Mouse (Mus musculus): Measurements from ENCODE around the gene Dnah1. TPM values are rescaled to one million over a fixed set of nuclear protein-coding genes. Genes with fewer than 3 reads are reported as not detected.

Dnah1 gene
- polyA plus RNA-seq, 1 experiment: not detected

- no peak overlapping the region for H3K4me3 ChIP-seq (ENCODE audit: insufficient read depth, low read length)
- TF ChIP-seq POLR2A (IDR thresholded peaks at IDR 0.05; ENCODE audit: borderline replicate concordance, low read depth, low read length) (no peak), CTCF (IDR thresholded peaks at IDR 0.05; ENCODE audit: low read depth, low read length) (no peak)
- no peak overlapping the region for H3K27ac ChIP-seq (ENCODE audit: insufficient read depth, low read depth, low read length)
- peaks cover 10% of the 10 kb centered on the region for H3K4me1 ChIP-seq (ENCODE audit: control insufficient read depth, insufficient read depth, low read length)
Observed at GRCm38 (mm10) chr14:31228234-31228633, 95.5 kb downstream of the Dnah1 start.

- Histone ChIP-seq H3K4me1 (ENCODE audit: control insufficient read depth, insufficient read depth, low read length) (peaks cover 1% of the 10 kb centered on the region), H3K27ac (ENCODE audit: insufficient read depth, low read depth, low read length) (no peak overlapping the region), H3K4me3 (ENCODE audit: insufficient read depth, low read length) (no peak overlapping the region)
- TF ChIP-seq CTCF (IDR thresholded peaks at IDR 0.05; ENCODE audit: low read depth, low read length) (no peak), POLR2A (IDR thresholded peaks at IDR 0.05; ENCODE audit: borderline replicate concordance, low read depth, low read length) (no peak)
Observed at GRCm38 (mm10) chr14:31226978-31227377, 96.7 kb downstream of the Dnah1 start.

DNA sequence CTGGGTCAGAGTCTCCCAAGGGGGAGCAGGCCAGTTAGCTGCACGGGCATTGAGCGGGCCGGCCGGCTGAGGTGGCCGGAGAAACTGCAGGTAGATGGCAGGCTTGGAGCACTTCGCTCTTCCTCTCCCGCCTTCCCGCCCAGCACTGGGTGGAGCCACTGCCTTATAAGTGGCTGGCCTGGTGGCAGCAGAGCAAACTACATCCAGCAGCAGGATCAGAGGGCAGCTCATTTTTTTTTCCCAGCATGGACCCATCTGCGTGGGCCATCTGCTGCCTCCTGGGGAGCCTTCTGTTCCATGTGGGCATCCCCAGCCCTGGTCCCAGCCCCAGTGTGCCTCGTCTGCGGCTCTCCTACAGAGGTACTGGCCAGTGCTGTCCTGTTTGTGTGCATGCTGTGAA, 106.0 kb downstream of the Dnah1 start, which contains the start of gene Sema3g:
Gene Sema3g (plus strand): TSS at position 195 of the 400 bp plus-strand sequence.
- H3K4me3 ChIP-seq (ENCODE audit: insufficient read depth, low read length): no peak within 1 kb of the TSS
- H3K27ac ChIP-seq (ENCODE audit: insufficient read depth, low read depth, low read length): no peak within 1 kb of the TSS

DNA sequence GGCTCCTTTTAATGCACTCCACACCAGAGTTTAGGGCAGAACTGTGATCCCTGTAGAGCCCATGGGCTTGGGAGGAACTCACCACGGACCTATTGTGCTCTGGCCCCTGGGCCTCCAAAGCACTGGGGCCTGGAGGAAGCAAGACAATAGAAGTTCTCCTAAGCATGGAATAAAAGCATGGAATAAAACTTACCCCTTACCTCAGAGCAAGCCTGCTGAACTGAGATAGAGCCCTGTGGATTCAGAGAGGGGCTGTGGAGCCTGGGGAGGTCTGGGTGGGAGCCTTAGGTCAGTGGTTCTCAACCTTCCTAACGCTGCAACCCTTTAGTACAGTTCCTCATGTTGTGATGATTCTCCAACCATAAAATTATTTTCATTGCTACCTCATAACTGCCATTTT, 106.8 kb downstream of the Dnah1 start, which contains the start of gene Nisch:
Gene Nisch (minus strand): TSS at position 101 of the 400 bp plus-strand sequence.
- no peaks in the 10 kb centered on the region for H3K4me1 ChIP-seq (ENCODE audit: control insufficient read depth, insufficient read depth, low read length)
- H3K4me3 ChIP-seq (ENCODE audit: insufficient read depth, low read length): no peak within 1 kb of the TSS
- TF ChIP-seq POLR2A (IDR thresholded peaks at IDR 0.05; ENCODE audit: borderline replicate concordance, low read depth, low read length): no peak
- no peak for TF ChIP-seq CTCF (IDR thresholded peaks at IDR 0.05; ENCODE audit: low read depth, low read length)
- no peak within 1 kb of the TSS for H3K27ac ChIP-seq (ENCODE audit: insufficient read depth, low read depth, low read length)

More for the DNA sequence above, 106.0 kb downstream of the Dnah1 start, which contains the start of gene Sema3g:
- TF ChIP-seq POLR2A (IDR thresholded peaks at IDR 0.05; ENCODE audit: borderline replicate concordance, low read depth, low read length) (no peak), CTCF (IDR thresholded peaks at IDR 0.05; ENCODE audit: low read depth, low read length) (no peak)
- no peaks in the 10 kb centered on the region for H3K4me1 ChIP-seq (ENCODE audit: control insufficient read depth, insufficient read depth, low read length)

DNA sequence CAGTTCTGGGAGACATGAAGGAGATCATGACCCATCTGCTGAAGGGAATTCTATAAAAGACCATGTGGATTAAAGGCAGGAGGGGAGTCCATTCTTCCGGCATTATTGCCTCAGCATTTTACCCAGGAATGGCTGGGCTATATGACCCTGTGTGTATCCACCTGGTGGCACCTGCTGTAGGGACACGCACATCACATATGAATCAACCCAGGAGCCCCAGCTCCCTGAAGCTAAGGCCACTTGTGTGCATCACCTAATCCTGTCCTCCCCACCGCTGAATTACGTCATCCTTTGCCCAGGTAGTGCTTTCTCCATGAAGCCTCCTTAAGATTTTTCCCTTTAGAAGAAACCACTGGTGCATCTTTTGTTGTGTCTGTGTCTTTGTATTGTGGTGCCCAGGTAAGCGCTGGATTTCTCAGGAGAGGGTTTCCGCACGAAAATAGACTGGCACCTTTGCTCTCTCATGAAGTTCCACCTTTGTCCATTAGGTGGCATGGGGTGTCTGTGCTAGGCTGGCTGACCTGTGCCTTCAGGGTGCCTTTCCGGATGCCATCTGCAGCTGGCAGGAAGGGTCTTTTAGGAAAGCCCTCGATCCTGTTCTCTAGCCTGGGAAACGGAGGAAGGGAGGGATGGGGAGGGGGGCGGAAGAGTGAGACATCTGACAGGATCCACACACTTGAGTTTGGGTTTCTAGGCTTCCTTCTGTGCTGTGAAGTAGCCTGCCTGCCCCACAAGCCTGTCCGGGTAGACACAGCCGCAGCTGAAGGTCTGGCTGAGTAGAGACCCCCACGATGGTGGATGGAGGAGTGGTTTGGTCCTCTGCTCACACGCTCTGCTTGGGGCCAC, 108.3 kb downstream of the Dnah1 start:
- no peak for TF ChIP-seq POLR2A (IDR thresholded peaks at IDR 0.05; ENCODE audit: borderline replicate concordance, low read depth, low read length)
- TF ChIP-seq CTCF (IDR thresholded peaks at IDR 0.05; ENCODE audit: low read depth, low read length): peak; percentile 33; the same call in 1 of the 2 replicates
- Histone ChIP-seq H3K4me3 (ENCODE audit: insufficient read depth, low read length) (no peak overlapping the region), H3K27ac (ENCODE audit: insufficient read depth, low read depth, low read length) (no peak overlapping the region), H3K4me1 (ENCODE audit: control insufficient read depth, insufficient read depth, low read length) (no peaks in the 10 kb centered on the region)

DNA sequence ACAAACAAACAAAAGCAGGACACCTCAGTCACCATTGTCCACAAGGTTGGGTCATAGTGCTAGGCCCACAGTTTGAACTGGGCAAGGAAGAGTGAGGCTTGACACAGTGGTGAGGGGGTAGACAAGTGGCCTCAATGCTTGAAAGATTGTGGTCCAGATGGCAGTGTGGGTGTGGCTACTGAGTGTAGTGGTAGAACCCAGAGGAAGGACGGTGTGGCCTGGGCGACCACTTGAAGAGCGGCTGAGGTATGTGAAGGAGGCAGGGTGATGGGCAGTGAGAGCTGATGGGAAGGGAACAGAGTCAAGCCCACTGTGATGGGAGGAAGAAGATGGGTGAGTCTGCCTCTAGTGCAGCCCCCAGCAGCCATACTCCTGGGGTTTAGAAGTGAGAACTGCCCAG, 109.0 kb downstream of the Dnah1 start:
- H3K27ac ChIP-seq (ENCODE audit: insufficient read depth, low read depth, low read length): no peak overlapping the region
- no peaks in the 10 kb centered on the region for H3K4me1 ChIP-seq (ENCODE audit: control insufficient read depth, insufficient read depth, low read length)
- H3K4me3 ChIP-seq (ENCODE audit: insufficient read depth, low read length): no peak overlapping the region
- no peak for TF ChIP-seq POLR2A (IDR thresholded peaks at IDR 0.05; ENCODE audit: borderline replicate concordance, low read depth, low read length)
- no peak for TF ChIP-seq CTCF (IDR thresholded peaks at IDR 0.05; ENCODE audit: low read depth, low read length)

GRCm38 (mm10) chr14:31213868-31214267, 109.8 kb downstream of the Dnah1 start:
- H3K4me3 ChIP-seq (ENCODE audit: insufficient read depth, low read length): no peak overlapping the region
- H3K4me1 ChIP-seq (ENCODE audit: control insufficient read depth, insufficient read depth, low read length): no peaks in the 10 kb centered on the region
- no peak for TF ChIP-seq CTCF (IDR thresholded peaks at IDR 0.05; ENCODE audit: low read depth, low read length)
- TF ChIP-seq POLR2A (IDR thresholded peaks at IDR 0.05; ENCODE audit: borderline replicate concordance, low read depth, low read length): no peak
- no peak overlapping the region for H3K27ac ChIP-seq (ENCODE audit: insufficient read depth, low read depth, low read length)

DNA sequence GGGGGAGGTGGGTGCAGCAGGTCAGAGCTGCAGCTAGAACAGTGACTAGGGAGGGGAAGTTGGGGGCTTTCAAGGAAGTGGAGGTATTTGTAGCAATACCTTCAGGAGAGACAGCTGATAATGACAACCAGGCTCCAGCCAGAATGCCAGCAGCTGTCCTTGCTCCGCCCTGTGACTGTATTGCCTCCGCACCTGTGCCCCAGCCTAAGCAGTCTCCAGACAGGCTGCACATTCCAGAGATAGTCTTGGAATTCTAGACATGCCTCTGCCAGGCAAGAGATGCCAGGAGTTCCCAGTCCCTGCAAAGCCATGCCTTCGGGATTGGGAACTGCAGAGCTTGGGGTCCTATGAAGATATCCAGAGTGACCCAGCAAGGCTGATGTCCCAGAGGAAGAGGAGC, 111.2 kb downstream of the Dnah1 start:
- Histone ChIP-seq H3K4me3 (ENCODE audit: insufficient read depth, low read length) (no peak overlapping the region), H3K27ac (ENCODE audit: insufficient read depth, low read depth, low read length) (no peak overlapping the region), H3K4me1 (ENCODE audit: control insufficient read depth, insufficient read depth, low read length) (no peaks in the 10 kb centered on the region)
- no peak for TF ChIP-seq POLR2A (IDR thresholded peaks at IDR 0.05; ENCODE audit: borderline replicate concordance, low read depth, low read length)
- no peak for TF ChIP-seq CTCF (IDR thresholded peaks at IDR 0.05; ENCODE audit: low read depth, low read length)

DNA sequence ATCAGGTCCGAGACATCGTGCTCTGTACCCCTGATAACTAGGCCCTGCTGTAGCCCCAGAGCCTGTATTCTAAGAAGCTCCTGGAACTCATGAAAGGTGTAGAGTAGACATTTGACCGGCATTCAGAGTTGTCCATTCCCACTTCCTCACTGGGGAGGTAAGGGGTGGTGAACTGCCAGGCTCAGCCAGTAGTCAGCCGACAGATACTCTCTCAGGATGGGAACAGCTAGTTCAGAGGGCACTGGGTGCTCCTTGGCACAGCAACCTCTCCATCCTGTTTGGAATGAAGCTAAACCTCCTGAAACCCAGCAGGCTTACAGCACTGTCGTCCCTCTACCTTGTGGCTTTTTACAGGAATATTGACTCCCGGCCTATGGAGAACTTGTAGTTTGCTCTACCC, 111.8 kb downstream of the Dnah1 start:
- Histone ChIP-seq H3K4me1 (ENCODE audit: control insufficient read depth, insufficient read depth, low read length) (peaks cover 3% of the 10 kb centered on the region), H3K4me3 (ENCODE audit: insufficient read depth, low read length) (no peak overlapping the region), H3K27ac (ENCODE audit: insufficient read depth, low read depth, low read length) (no peak overlapping the region)
- TF ChIP-seq CTCF (IDR thresholded peaks at IDR 0.05; ENCODE audit: low read depth, low read length): no peak
- no peak for TF ChIP-seq POLR2A (IDR thresholded peaks at IDR 0.05; ENCODE audit: borderline replicate concordance, low read depth, low read length)

Other genes starting within 250 kb of the Dnah1 start
- gene Smim4, start 194.9 kb downstream of the Dnah1 start, polyA plus RNA-seq (2012; ENCODE audit: insufficient read depth, insufficient read length, missing spikeins): 90.6 and 95.8 TPM in 2 replicates
- 135 and 136 TPM in 2 replicates for gene Nt5dc2, start 192.8 kb downstream of the Dnah1 start, polyA plus RNA-seq (2012; ENCODE audit: insufficient read depth, insufficient read length, missing spikeins)
- 1,445 and 1,606 TPM in 2 replicates for gene Stab1, start 155.3 kb downstream of the Dnah1 start, polyA plus RNA-seq (2012; ENCODE audit: insufficient read depth, insufficient read length, missing spikeins)
- 4.0 and 4.1 TPM in 2 replicates for gene Tnnc1, start 115.6 kb downstream of the Dnah1 start, polyA plus RNA-seq (2012; ENCODE audit: insufficient read depth, insufficient read length, missing spikeins)
- gene Nisch, start 107.0 kb downstream of the Dnah1 start, polyA plus RNA-seq (2012; ENCODE audit: insufficient read depth, insufficient read length, missing spikeins): 366 and 398 TPM in 2 replicates
- gene Sema3g, start 106.0 kb downstream of the Dnah1 start, polyA plus RNA-seq (2012; ENCODE audit: insufficient read depth, insufficient read length, missing spikeins): not detected in 2 replicates
- gene Phf7, start 72.6 kb downstream of the Dnah1 start, polyA plus RNA-seq (2012; ENCODE audit: insufficient read depth, insufficient read length, missing spikeins): 10.5 and 13.2 TPM in 2 replicates
- gene Bap1, start 72.4 kb downstream of the Dnah1 start, polyA plus RNA-seq (2012; ENCODE audit: insufficient read depth, insufficient read length, missing spikeins): 31.2 and 33.1 TPM in 2 replicates
- gene Capn7, start 12.7 kb upstream of the Dnah1 start, polyA plus RNA-seq (2012; ENCODE audit: insufficient read depth, insufficient read length, missing spikeins): 37.5 and 39.7 TPM in 2 replicates
- gene Sh3bp5, start 112.2 kb upstream of the Dnah1 start, polyA plus RNA-seq (2012; ENCODE audit: insufficient read depth, insufficient read length, missing spikeins): 93.0 and 99.5 TPM in 2 replicates
- gene Eaf1, start 170.5 kb upstream of the Dnah1 start, polyA plus RNA-seq (2012; ENCODE audit: insufficient read depth, insufficient read length, missing spikeins): 25.8 and 27.0 TPM in 2 replicates
- 30.6 and 30.8 TPM in 2 replicates for gene Mettl6, start 171.1 kb upstream of the Dnah1 start, polyA plus RNA-seq (2012; ENCODE audit: insufficient read depth, insufficient read length, missing spikeins)